ENCODE assay signal across 13 mouse cellular contexts in genomic region chr19:37946696-37947095, GRCm38 (mm10).
A peak's percentile ranks its signal among the peaks of the same experiment; 100 is the strongest.
DNase-seq lines count a peak whose midpoint lies in the region; TF ChIP-seq lines count a peak whose summit lies in the region.
"Had no signal": no experiment of that assay in that cellular context is flagged by ENCODE, and none has a peak within 500 bp of the region (broad histone marks: within the 10 kb centered on the region; RNA-seq: fewer than 3 reads in every experiment).

No protein-coding gene starts in this region.

- H3K9ac ChIP-seq in CH12.LX (ENCODE audit: insufficient read depth, low read depth) (no peak overlapping the region), MEL (ENCODE audit: control insufficient read depth, low read depth, low read length, poor library complexity, severe bottlenecking) (no peak overlapping the region)
- H3K9ac ChIP-seq: forebrain, embryonic 15.5 days; heart, embryonic 12.5 days; neural tube, embryonic 13.5 days had no signal

- no peak for TF ChIP-seq POLR2A in CH12.LX (IDR thresholded peaks at IDR 0.05; ENCODE audit: low read depth, low read length)
- no peak for TF ChIP-seq POLR2A in MEL (IDR thresholded peaks at IDR 0.05; ENCODE audit: control insufficient read depth in 1 of 2, insufficient read depth in 1 of 2, low read depth in 1 of 2, low read length in 2 of 2, poor library complexity in 1 of 2)

- H3K27me3 ChIP-seq in CH12.LX (replicated peaks) (no peaks in the 10 kb centered on the region), MEL (ENCODE audit: control insufficient read depth in 1 of 2, insufficient read depth in 2 of 2, low read length in 2 of 2) (no peaks in the 10 kb centered on the region; a peak in 1 of 4 replicates)
- H3K27me3 ChIP-seq: forebrain, embryonic 15.5 days; heart, embryonic 12.5 days; neural tube, embryonic 13.5 days had no signal

- H3K27ac ChIP-seq in CH12.LX (ENCODE audit: insufficient read depth, low read depth) (no peak overlapping the region), MEL (ENCODE audit: control insufficient read depth, low read depth, low read length) (no peak overlapping the region)
- H3K27ac ChIP-seq: forebrain, embryonic 15.5 days; neural tube, embryonic 13.5 days had no signal

- H3K36me3 ChIP-seq in CH12.LX (replicated peaks in 1 of 2; ENCODE audit: control insufficient read depth in 1 of 2, insufficient read depth in 1 of 2, low read length in 1 of 2): peaks cover 0 to 8% of the 10 kb centered on the region in 2 experiments
- H3K36me3 ChIP-seq in MEL (ENCODE audit: control insufficient read depth in 1 of 2, insufficient read depth in 2 of 2, low read length in 2 of 2): no peaks in the 10 kb centered on the region
- H3K36me3 ChIP-seq: forebrain, embryonic 15.5 days; neural tube, embryonic 13.5 days had no signal

- TF ChIP-seq CTCF in CH12.LX (conservative IDR thresholded peaks at IDR 0.05 in 1 of 2, IDR thresholded peaks at IDR 0.05 in 1 of 2; ENCODE audit: low read depth in 2 of 2, low read length in 2 of 2) (peak; percentile 18 to 49; a peak in 2 of 4 replicates), MEL (IDR thresholded peaks at IDR 0.05 in 2 of 3, conservative IDR thresholded peaks at IDR 0.05 in 1 of 3; ENCODE audit: control insufficient read depth in 1 of 3, insufficient read depth in 1 of 3, low read depth in 2 of 3, low read length in 3 of 3, poor library complexity in 1 of 3, severe bottlenecking in 1 of 3) (peak in 2 of 3 experiments; percentile 3 to 19; a peak in 1 of 6 replicates)

- in situ Hi-C loops in CH12.LX (cut with MboI; ENCODE audit: low pct_ligation_motif_present, low pct_unique_long_range_greater_than_20kb, low sequenced_read_pairs): no loop called here

- dilution Hi-C loops in CH12.LX (cut with MboI; ENCODE audit: extremely low pct_ligation_motif_present, extremely low pct_unique_long_range_greater_than_20kb, low sequenced_read_pairs): no loop called here

- TF ChIP-seq EP300 in CH12.LX (IDR thresholded peaks at IDR 0.05; ENCODE audit: low read length) (no peak), MEL (IDR thresholded peaks at IDR 0.05; ENCODE audit: low read depth in 1 of 2, low read length in 2 of 2) (no peak)

- TF ChIP-seq RAD21 in CH12.LX (IDR thresholded peaks at IDR 0.05; ENCODE audit: low read depth, low read length): peak; percentile 21
- no peak; the same call in 1 of the 2 replicates for TF ChIP-seq RAD21 in MEL (IDR thresholded peaks at IDR 0.05; ENCODE audit: low read depth, low read length)

- H3K79me2 ChIP-seq in CH12.LX (replicated peaks; ENCODE audit: control insufficient read depth, extremely low read depth, insufficient read depth, poor library complexity, severe bottlenecking) (no peaks in the 10 kb centered on the region), MEL (ENCODE audit: control insufficient read depth, insufficient read depth, low read length, poor library complexity) (no peaks in the 10 kb centered on the region)

- no peaks in the 10 kb centered on the region for H3K9me3 ChIP-seq in CH12.LX (replicated peaks; ENCODE audit: low read length)
- H3K9me3 ChIP-seq in MEL (replicated peaks; ENCODE audit: insufficient read depth, low read length): no peaks in the 10 kb centered on the region
- H3K9me3 ChIP-seq: forebrain, embryonic 15.5 days; heart, embryonic 12.5 days; neural tube, embryonic 13.5 days had no signal

- no peak overlapping the region for H3K4me2 ChIP-seq in CH12.LX (ENCODE audit: insufficient read depth, low read depth, poor library complexity, severe bottlenecking)
- H3K4me2 ChIP-seq: forebrain, embryonic 15.5 days; heart, embryonic 12.5 days; neural tube, embryonic 13.5 days had no signal

- no peak overlapping the region for H3K4me3 ChIP-seq in CH12.LX (replicated peaks in 1 of 3; ENCODE audit: low read depth in 2 of 3, low read length in 2 of 3, poor library complexity in 1 of 3)
- no peak overlapping the region for H3K4me3 ChIP-seq in MEL (ENCODE audit: control insufficient read depth in 1 of 2, insufficient read depth in 1 of 2, low read depth in 2 of 2, low read length in 2 of 2)
- H3K4me3 ChIP-seq: forebrain, embryonic 15.5 days; heart, embryonic 12.5 days; neural tube, embryonic 13.5 days had no signal

- H3K4me1 ChIP-seq in CH12.LX (ENCODE audit: control insufficient read depth in 1 of 2, insufficient read depth in 2 of 2): no peaks in the 10 kb centered on the region
- H3K4me1 ChIP-seq in MEL (ENCODE audit: control insufficient read depth in 1 of 2, insufficient read depth in 2 of 2, low read length in 2 of 2): no peaks in the 10 kb centered on the region
- H3K4me1 ChIP-seq: forebrain, embryonic 15.5 days; heart, embryonic 12.5 days; neural tube, embryonic 13.5 days had no signal

- peak; percentile 9 to 31 for DNase-seq in kidney, postnatal 4 days
- DNase-seq in kidney, postnatal 36 days: no peak
- DNase-seq in CH12.LX (ENCODE audit: extremely low read depth) (no peak), MEL (ENCODE audit: low read depth, low spot score) (no peak)
- DNase-seq in forelimb bud, embryonic 11.5 days (ENCODE audit: low read depth, low spot score): peak; percentile 20
- DNase-seq in gastrocnemius, postnatal 4 days (ENCODE audit: low spot score in 2 of 2): no peak
- no peak for DNase-seq in thymus, postnatal 14 days
- DNase-seq: cerebellum, adult 2 months; kidney, adult 11 months; lung, postnatal 10 days had no signal

TF ChIP-seq in CH12.LX, 34 proteins besides CTCF, POLR2A, EP300 and RAD21:
- TF ChIP-seq SMC3 (IDR thresholded peaks at IDR 0.05; ENCODE audit: low read depth, low read length) (peak; percentile 43; the same call in 1 of the 2 replicates), UBTF (IDR thresholded peaks at IDR 0.05; ENCODE audit: low read depth, low read length) (no peak), E2F4 (IDR thresholded peaks at IDR 0.05; ENCODE audit: insufficient replicate concordance, low read depth, low read length) (no peak), ELF1 (IDR thresholded peaks at IDR 0.05; ENCODE audit: low read depth, low read length) (no peak), JUND (conservative IDR thresholded peaks at IDR 0.05; ENCODE audit: low read depth, low read length) (no peak), MAZ (IDR thresholded peaks at IDR 0.05; ENCODE audit: low read depth, low read length) (no peak), TCF12 (IDR thresholded peaks at IDR 0.05; ENCODE audit: low read depth, low read length) (no peak), ZKSCAN1 (IDR thresholded peaks at IDR 0.05; ENCODE audit: borderline replicate concordance, low read depth, low read length) (no peak)

TF ChIP-seq in MEL, 35 proteins besides CTCF, POLR2A, EP300 and RAD21:
- TF ChIP-seq MXI1 (IDR thresholded peaks at IDR 0.05; ENCODE audit: low read depth, low read length): no peak
- 0 out of 2 replicates have a peak, but pooled peaks have one; percentile 26 for TF ChIP-seq SMC3 (IDR thresholded peaks at IDR 0.05; ENCODE audit: low read depth, low read length)

Comparison
In these comparisons a context has a peak if more than half of its experiments do, and no peak if none do; other contexts are left out.
1. DNase-seq: peak in kidney, postnatal 4 days (2 of 2) and forelimb bud, embryonic 11.5 days (single experiment); none in kidney, postnatal 36 days (0 of 2), CH12.LX (single experiment), MEL (single experiment), gastrocnemius, postnatal 4 days (0 of 2) and thymus, postnatal 14 days (single experiment).